Mouse (Mus musculus) induced T-regulatory cell, adult 2 months (primary cell): ENCODE measurements around the gene Rplp2.
A peak's percentile ranks its signal among the peaks of the same experiment; 100 is the strongest.

Experiments used
- DNase-seq: peaks from one replicate; pipeline ENCODE4 v3.0.0-alpha.2; 2012; ENCODE audit warnings: low read depth

Rplp2 gene

DNA sequence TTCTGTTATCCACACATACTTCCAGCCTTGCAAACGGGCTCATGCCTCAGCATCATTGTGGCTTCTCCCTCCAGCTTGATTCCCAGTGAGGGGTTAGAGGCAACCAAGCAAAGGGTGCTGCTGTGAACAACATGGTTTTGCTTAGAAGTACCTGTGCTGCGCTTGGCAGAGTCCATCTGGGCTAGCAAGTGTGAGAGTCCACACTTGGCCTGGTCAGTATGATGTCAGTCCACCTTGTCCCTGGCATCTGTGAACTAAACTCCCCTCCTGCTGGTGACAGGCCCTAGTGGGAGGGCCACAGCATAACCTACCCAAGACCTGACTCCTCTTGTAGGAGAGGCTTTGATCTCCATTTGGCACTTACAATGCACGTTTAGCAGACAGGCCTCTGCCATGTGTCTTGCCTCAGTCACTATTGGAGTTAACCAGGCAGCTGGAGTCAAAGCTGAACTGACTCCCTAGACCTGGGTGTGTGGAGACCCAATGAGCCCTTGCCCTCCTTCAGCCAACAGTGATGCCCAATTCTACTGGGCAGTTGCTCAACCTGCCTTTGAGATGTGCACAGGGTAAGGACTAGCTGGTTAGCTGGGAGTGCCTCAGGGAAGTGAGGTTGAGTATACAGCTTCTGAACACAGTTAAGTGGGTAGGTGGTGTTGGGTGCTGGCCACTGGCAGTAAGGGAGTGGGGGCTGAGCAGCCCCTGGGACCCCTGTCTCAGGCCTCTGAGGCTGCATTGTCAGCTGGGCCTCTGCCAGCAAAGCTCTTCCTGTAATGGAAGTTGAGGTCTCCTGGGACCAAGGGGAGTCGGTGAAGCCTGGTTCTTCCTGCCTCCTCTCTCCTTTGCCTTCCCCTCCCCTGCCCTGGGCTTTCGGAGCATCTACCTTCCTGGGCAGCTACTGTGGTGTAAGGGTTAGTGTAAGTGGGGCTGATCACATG is 37.3 kb downstream of the Rplp2 start:
- DNase-seq: no peak

GRCm38 (mm10) chr7:141485186-141485585 is 38.0 kb downstream of the Rplp2 start:
- DNase-seq: no peak

DNA sequence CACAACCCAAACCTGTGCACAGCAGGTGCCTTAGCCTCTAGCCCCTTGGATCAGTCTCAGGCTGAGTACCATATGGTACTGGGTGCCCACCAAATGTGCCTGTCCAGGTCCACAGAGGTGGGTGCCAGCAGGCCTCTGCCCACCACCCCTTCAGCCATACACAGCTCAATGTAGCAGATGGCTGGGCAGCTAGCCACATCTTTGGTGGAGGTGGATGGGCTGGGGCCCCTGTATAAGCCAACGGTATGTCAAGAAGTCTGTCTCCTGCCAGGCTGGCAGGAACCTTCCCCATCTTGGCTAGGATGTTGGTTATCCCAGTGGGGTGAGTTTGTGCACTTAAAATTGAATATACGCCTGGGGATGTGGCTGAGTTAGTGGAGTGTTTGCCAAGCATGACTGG is 38.4 kb downstream of the Rplp2 start:
- DNase-seq: no peak

DNA sequence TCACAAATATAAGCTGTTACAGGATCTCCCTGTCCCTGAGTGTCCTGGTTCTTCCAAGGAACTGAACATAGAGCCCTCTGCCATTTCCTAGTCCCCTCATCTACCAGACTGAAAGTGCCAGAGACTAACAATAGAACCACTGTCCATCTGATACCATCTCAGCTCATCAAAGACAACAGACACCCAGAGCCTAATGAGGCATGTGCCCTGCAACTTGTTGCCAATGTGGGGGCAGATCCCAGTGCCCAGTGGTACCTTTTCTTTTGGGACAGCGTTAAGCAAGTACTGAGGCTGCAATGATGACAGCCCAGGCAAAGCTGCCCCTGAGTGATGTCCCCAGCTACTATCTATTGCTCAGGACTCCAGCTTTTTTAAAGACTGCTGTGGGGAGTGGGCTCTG is 39.1 kb downstream of the Rplp2 start:
- DNase-seq: no peak

- DNase-seq: no peak
Observed at GRCm38 (mm10) chr7:141487141-141487540, 40.0 kb downstream of the Rplp2 start.

GRCm38 (mm10) chr7:141491151-141491550 is 44.0 kb downstream of the Rplp2 start:
- DNase-seq: peak; percentile 44

- DNase-seq: no peak
Observed at GRCm38 (mm10) chr7:141492738-141493137, 45.6 kb downstream of the Rplp2 start.

DNA sequence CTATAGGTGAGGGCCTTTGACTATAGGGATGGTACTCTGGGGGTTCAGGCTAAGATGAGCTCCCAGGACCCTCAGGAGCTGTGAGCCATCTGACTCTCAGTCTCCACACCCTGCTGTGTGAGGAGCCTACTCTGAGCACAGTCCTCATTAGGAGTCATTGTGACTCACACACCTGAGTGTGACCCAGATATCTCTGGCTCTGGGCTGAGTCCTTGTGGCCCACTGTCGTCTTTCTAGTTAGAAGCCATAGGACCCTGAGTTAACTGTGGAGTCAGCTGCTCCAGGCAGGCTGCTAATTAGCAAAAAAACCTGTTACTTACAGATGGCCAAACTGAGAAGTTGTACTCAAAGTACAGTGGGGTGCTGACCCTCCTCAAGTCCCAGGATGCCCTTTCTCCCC is 46.6 kb downstream of the Rplp2 start:
- no peak for DNase-seq

DNA sequence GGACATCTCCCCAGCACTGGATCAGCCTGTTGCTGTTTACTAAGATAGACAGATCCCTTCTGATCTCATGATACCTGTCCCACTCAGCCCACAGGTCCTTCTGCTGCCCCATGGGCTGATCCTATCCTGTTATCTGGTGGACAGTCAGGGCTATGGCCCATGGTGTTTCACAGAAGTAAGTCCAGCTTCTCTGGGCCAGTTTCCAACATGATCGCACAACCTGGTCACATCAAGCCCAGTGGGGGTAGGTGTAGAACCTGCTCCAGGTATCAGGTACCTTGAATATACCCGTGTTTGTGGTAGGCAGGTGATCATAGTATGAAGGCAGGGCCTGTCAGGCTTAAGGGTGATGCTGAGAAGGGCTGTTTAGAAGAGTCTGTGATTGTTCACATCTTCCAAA is 48.2 kb downstream of the Rplp2 start:
- no peak for DNase-seq

GRCm38 (mm10) chr7:141495940-141496339 is 48.8 kb downstream of the Rplp2 start:
- DNase-seq: no peak

- DNase-seq: no peak
Observed at GRCm38 (mm10) chr7:141497600-141497999, 50.4 kb downstream of the Rplp2 start.
